Mouse (Mus musculus) neural tube, embryonic 11.5 days (tissue): ENCODE results near the gene Zfp109. TPM values are rescaled to one million over a fixed set of nuclear protein-coding genes. Genes with fewer than 3 reads are reported as not detected.
"Not testable (repeated sequence)": the region's sequence is repeated elsewhere in the genome, so short reads cannot be mapped to it uniquely, and the experiment has no call there.

Experiments
- ATAC-seq: fragments of 200-750 bp; cut with Nextera tagmentation; 2 replicates; pipeline ENCODE4 v1.8.0; 2017; ENCODE audit warnings: moderate number of reproducible peaks, mild to moderate bottlenecking, moderate TSS enrichment, moderate library complexity; ENCODE audit not compliant: insufficient read depth, low FRiP score, low TSS enrichment
- DNase-seq: peaks from one replicate; pipeline ENCODE4 v3.0.0-alpha.2; 2015; ENCODE audit warnings: low spot score
- H3K27ac ChIP-seq: fragments of 300-500 bp; sonication (generic); 2 replicates; pipeline ENCODE4 v1.5.1; 2014; ENCODE audit warnings: low read depth, mild to moderate bottlenecking, low read length
- H3K27me3 ChIP-seq: fragments of 300-500 bp; sonication (generic); 2 replicates; pipeline ENCODE4 v1.6.1; 2014; ENCODE audit warnings: mild to moderate bottlenecking, low read length, mixed read lengths; ENCODE audit not compliant: control insufficient read depth, insufficient read depth
- H3K36me3 ChIP-seq: fragments of 300-500 bp; sonication (generic); 2 replicates; pipeline ENCODE4 v1.6.1; 2014; ENCODE audit warnings: mild to moderate bottlenecking, low read length, moderate library complexity, mixed read lengths; ENCODE audit not compliant: control insufficient read depth, insufficient read depth
- H3K4me1 ChIP-seq: fragments of 300-500 bp; sonication (generic); 2 replicates; pipeline ENCODE4 v1.6.1; 2014; ENCODE audit warnings: low read length, mixed read lengths; ENCODE audit not compliant: control insufficient read depth, insufficient read depth
- H3K4me2 ChIP-seq: fragments of 300-500 bp; sonication (generic); 2 replicates; pipeline ENCODE4 v1.6.1; 2014; ENCODE audit warnings: low read depth, mild to moderate bottlenecking, moderate library complexity
- H3K4me3 ChIP-seq: fragments of 300-500 bp; sonication (generic); 2 replicates; pipeline ENCODE4 v1.5.1; 2014; ENCODE audit warnings: low read depth, low read length
- H3K9ac ChIP-seq: fragments of 300-500 bp; sonication (generic); 2 replicates; pipeline ENCODE4 v1.6.1; 2014; ENCODE audit warnings: mild to moderate bottlenecking, low read length
- H3K9me3 ChIP-seq: fragments of 300-500 bp; sonication (generic); 2 replicates; pipeline ENCODE4 v1.6.1; 2016; ENCODE audit warnings: low read length; ENCODE audit not compliant: control insufficient read depth
- WGBS: fragments of 180-500 bp; shearing (Covaris S2); extraction: QIAGEN DNeasy Blood & Tissue Kit; methylation state at CpG from one replicate; pipeline ENCODE4 v1.1.7; 2014; 5-methylcytosine and 5-hydroxymethylcytosine counted together
- polyA plus RNA-seq: library from polyadenylated mRNA; unstranded; fragments of >200 nt; fragmentation: Nextera tagmentation; extraction: Ambion mirVana; gene quantifications from 2 replicates; pipeline ENCODE4 v1.2.1, GENCODE M21; 2014

Gene Zfp109
- polyA plus RNA-seq = 4.8 and 5.5 TPM in 2 replicates

GRCm38 (mm10) chr7:24237040-24237791, at the start of gene Zfp109:
TSS of gene Zfp109 (minus strand) at chr7:24237560.
- Histone ChIP-seq H3K4me1 (no peaks in the 10 kb centered on the region), H3K9ac (peak within 1 kb of the TSS; percentile 69), H3K36me3 (no peaks in the 10 kb centered on the region), H3K27ac (no peak within 1 kb of the TSS), H3K4me2 (peak within 1 kb of the TSS; percentile 50), H3K9me3 (no peaks in the 10 kb centered on the region), H3K4me3 (peak within 1 kb of the TSS; percentile 59), H3K27me3 (no peaks in the 10 kb centered on the region)
- DNase-seq (peak; percentile 73), ATAC-seq (peak; percentile 84)
- 7% methylated on average over 28 of the region's 28 CpGs for WGBS

GRCm38 (mm10) chr7:24286916-24287315, 49.6 kb upstream of the Zfp109 start:
- DNase-seq = no peak
- H3K36me3 ChIP-seq = peaks cover 16% of the 10 kb centered on the region
- no peak for ATAC-seq

GRCm38 (mm10) chr7:24286090-24286489, 48.7 kb upstream of the Zfp109 start:
- H3K9ac ChIP-seq = no peak overlapping the region
- peaks cover 9% of the 10 kb centered on the region for H3K36me3 ChIP-seq
- ATAC-seq (no peak), DNase-seq (no peak)
- H3K4me1 ChIP-seq = no peaks in the 10 kb centered on the region
- 54% methylated on average over 4 of the region's 4 CpGs for WGBS
- no peaks in the 10 kb centered on the region for H3K9me3 ChIP-seq
- H3K27me3 ChIP-seq = no peaks in the 10 kb centered on the region
- H3K4me2 ChIP-seq = no peak overlapping the region
- no peak overlapping the region for H3K27ac ChIP-seq
- no peak overlapping the region for H3K4me3 ChIP-seq

More at GRCm38 (mm10) chr7:24286916-24287315, 49.6 kb upstream of the Zfp109 start:
- 81% methylated on average over 4 of the region's 4 CpGs for WGBS
- H3K4me3 ChIP-seq = no peak overlapping the region
- H3K27me3 ChIP-seq = no peaks in the 10 kb centered on the region
- H3K4me2 ChIP-seq = no peak overlapping the region
- H3K27ac ChIP-seq = no peak overlapping the region
- no peak overlapping the region for H3K9ac ChIP-seq
- no peaks in the 10 kb centered on the region for H3K9me3 ChIP-seq
- H3K4me1 ChIP-seq = no peaks in the 10 kb centered on the region

GRCm38 (mm10) chr7:24280858-24281145, 43.4 kb upstream of the Zfp109 start:
- no peaks in the 10 kb centered on the region for H3K27me3 ChIP-seq
- H3K27ac ChIP-seq = no peak overlapping the region
- ATAC-seq (no peak), DNase-seq (no peak)
- no peaks in the 10 kb centered on the region for H3K4me1 ChIP-seq
- WGBS = 68% methylated on average over 4 of the region's 4 CpGs
- no peak overlapping the region for H3K4me3 ChIP-seq
- H3K9ac ChIP-seq = no peak overlapping the region
- H3K36me3 ChIP-seq = no peaks in the 10 kb centered on the region
- H3K9me3 ChIP-seq = no peaks in the 10 kb centered on the region
- H3K4me2 ChIP-seq = no peak overlapping the region

- Histone ChIP-seq H3K9me3 (no peaks in the 10 kb centered on the region), H3K36me3 (no peaks in the 10 kb centered on the region), H3K4me3 (no peak overlapping the region), H3K27me3 (no peaks in the 10 kb centered on the region), H3K27ac (no peak overlapping the region), H3K9ac (no peak overlapping the region), H3K4me1 (no peaks in the 10 kb centered on the region), H3K4me2 (no peak overlapping the region)
- ATAC-seq (no peak), DNase-seq (no peak)
- WGBS = 63% methylated on average over 10 of the region's 10 CpGs
Measured at GRCm38 (mm10) chr7:24280031-24280857, 42.9 kb upstream of the Zfp109 start.

GRCm38 (mm10) chr7:24278771-24279170, 41.4 kb upstream of the Zfp109 start:
- not testable (repeated sequence) for H3K27me3 ChIP-seq, H3K9me3 ChIP-seq, DNase-seq, H3K27ac ChIP-seq, H3K4me2 ChIP-seq, ATAC-seq, H3K4me1 ChIP-seq, H3K9ac ChIP-seq, H3K4me3 ChIP-seq, H3K36me3 ChIP-seq
- WGBS = 82% methylated on average over 3 of the region's 3 CpGs

GRCm38 (mm10) chr7:24274456-24274855, 37.1 kb upstream of the Zfp109 start:
- no peak overlapping the region for H3K4me2 ChIP-seq
- H3K36me3 ChIP-seq = peaks cover 7% of the 10 kb centered on the region
- H3K27me3 ChIP-seq = no peaks in the 10 kb centered on the region
- no peak overlapping the region for H3K9ac ChIP-seq
- 0 out of 2 replicates have a peak, but pooled peaks cover 3% of the 10 kb centered on the region for H3K4me1 ChIP-seq
- no peak for DNase-seq
- no peak for ATAC-seq
- H3K9me3 ChIP-seq = no peaks in the 10 kb centered on the region
- no peak overlapping the region for H3K27ac ChIP-seq
- WGBS = 96% methylated on average over 4 of the region's 4 CpGs
- H3K4me3 ChIP-seq = no peak overlapping the region

- WGBS = 97% methylated on average over 6 of the region's 6 CpGs
Measured at GRCm38 (mm10) chr7:24271191-24271590, 33.8 kb upstream of the Zfp109 start.

More at GRCm38 (mm10) chr7:24271191-24271590, 33.8 kb upstream of the Zfp109 start:
- Histone ChIP-seq H3K4me3 (no peak overlapping the region), H3K9ac (no peak overlapping the region), H3K27me3 (no peaks in the 10 kb centered on the region), H3K9me3 (no peaks in the 10 kb centered on the region), H3K36me3 (peaks cover 7% of the 10 kb centered on the region), H3K4me1 (0 out of 2 replicates have a peak, but pooled peaks cover 3% of the 10 kb centered on the region), H3K4me2 (no peak overlapping the region), H3K27ac (no peak overlapping the region)
- ATAC-seq (no peak), DNase-seq (no peak)
